Mouse (Mus musculus) MEL (cell line): ENCODE results near the gene Ramp3. TPM values are rescaled to one million over a fixed set of nuclear protein-coding genes. Genes with fewer than 3 reads are reported as not detected.

Experiments
- DNase-seq: peaks from one replicate; pipeline ENCODE4 v3.0.0; 2011; ENCODE audit warnings: low read depth, low spot score
- H3K27ac ChIP-seq: 2 replicates; pipeline ENCODE4 v1.5.1; 2012; ENCODE audit warnings: low read depth, mild to moderate bottlenecking, control low read depth, low read length, moderate library complexity; ENCODE audit not compliant: control insufficient read depth
- H3K27me3 ChIP-seq, 2 experiments: fragments of 150-350 bp in 1 of 2; sonication (generic) in 1 of 2; 2 replicates each; pipeline ENCODE4 v1.6.1; 2012; ENCODE audit warnings: low read length in 2 of 2, mild to moderate bottlenecking in 2 of 2, improper control_type of control experiment in 1 of 2, moderate library complexity in 1 of 2; ENCODE audit not compliant: insufficient read depth in 2 of 2, control insufficient read depth in 1 of 2
- H3K36me3 ChIP-seq, 2 experiments: 2 replicates each; pipeline ENCODE4 v1.6.1; 2012 to 2014; ENCODE audit warnings: low read length in 2 of 2, improper control_type of control experiment in 1 of 2, inconsistent platforms in 1 of 2, mild to moderate bottlenecking in 1 of 2; ENCODE audit not compliant: insufficient read depth in 2 of 2, control insufficient read depth in 1 of 2
- H3K4me1 ChIP-seq, 2 experiments: fragments of 150-350 bp in 1 of 2; sonication (generic) in 1 of 2; 2 replicates each; pipeline ENCODE4 v1.6.1; 2012; ENCODE audit warnings: low read length in 2 of 2, improper control_type of control experiment in 1 of 2, mild to moderate bottlenecking in 1 of 2; ENCODE audit not compliant: insufficient read depth in 2 of 2, control insufficient read depth in 1 of 2
- H3K4me3 ChIP-seq, 2 experiments: fragments of 150-350 bp in 1 of 2; sonication (generic) in 1 of 2; 2 replicates each; pipeline ENCODE4 v1.5.1; 2012; ENCODE audit warnings: low read depth in 2 of 2, low read length in 2 of 2, mild to moderate bottlenecking in 2 of 2, moderate library complexity in 2 of 2, control low read depth in 1 of 2, improper control_type of control experiment in 1 of 2; ENCODE audit not compliant: control insufficient read depth in 1 of 2, insufficient read depth in 1 of 2
- H3K79me2 ChIP-seq: 2 replicates; pipeline ENCODE4 v1.6.1; 2012; ENCODE audit warnings: mild to moderate bottlenecking, low read length, moderate library complexity; ENCODE audit not compliant: control insufficient read depth, poor library complexity, insufficient read depth
- H3K9ac ChIP-seq: 2 replicates; pipeline ENCODE4 v1.6.1; 2012; ENCODE audit warnings: low read depth, mild to moderate bottlenecking, control low read depth, low read length, moderate library complexity; ENCODE audit not compliant: control insufficient read depth, poor library complexity, severe bottlenecking
- H3K9me3 ChIP-seq: fragments of 150-350 bp; sonication (generic); replicated peaks from 2 replicates; pipeline ENCODE4 v1.6.1; 2012; ENCODE audit warnings: mild to moderate bottlenecking, low read length, improper control_type of control experiment, moderate library complexity; ENCODE audit not compliant: insufficient read depth
- CHD1 ChIP-seq: IDR thresholded peaks from 2 replicates; pipeline ENCODE4 v1.6.1; 2012; ENCODE audit warnings: low read depth, mild to moderate bottlenecking, inconsistent platforms, low read length, improper control_type of control experiment
- E2F4 ChIP-seq: IDR thresholded peaks from 2 replicates; pipeline ENCODE4 v1.6.1; 2011; ENCODE audit warnings: low read depth, low read length, improper control_type of control experiment, borderline replicate concordance
- JUND ChIP-seq: IDR thresholded peaks from 2 replicates; pipeline ENCODE4 v1.6.1; 2011; ENCODE audit warnings: low read depth, mild to moderate bottlenecking, improper control_type of control experiment, low read length
- KAT2A ChIP-seq: conservative IDR thresholded peaks from 2 replicates; pipeline ENCODE4 v1.6.1; 2012; ENCODE audit warnings: low read depth, low read length, improper control_type of control experiment, inconsistent platforms
- MAZ ChIP-seq: IDR thresholded peaks from 2 replicates; pipeline ENCODE4 v1.6.1; 2012; ENCODE audit warnings: low read depth, mild to moderate bottlenecking, inconsistent platforms, low read length, improper control_type of control experiment
- MXI1 ChIP-seq: IDR thresholded peaks from 2 replicates; pipeline ENCODE4 v1.6.1; 2011; ENCODE audit warnings: mild to moderate bottlenecking, low read depth, low read length, improper control_type of control experiment
- MYC ChIP-seq: IDR thresholded peaks from 2 replicates; pipeline ENCODE4 v1.6.1; 2011; ENCODE audit warnings: low read depth, mild to moderate bottlenecking, low read length, improper control_type of control experiment, moderate library complexity
- NELFE ChIP-seq: IDR thresholded peaks from 2 replicates; pipeline ENCODE4 v1.6.1; 2011; ENCODE audit warnings: low read depth, low read length, improper control_type of control experiment
- RAD21 ChIP-seq: IDR thresholded peaks from 2 replicates; pipeline ENCODE4 v1.6.1; 2011; ENCODE audit warnings: mild to moderate bottlenecking, low read depth, low read length, improper control_type of control experiment
- TBP ChIP-seq: IDR thresholded peaks from 2 replicates; pipeline ENCODE4 v1.8.0; 2011; ENCODE audit warnings: low read depth, low read length, improper control_type of control experiment
- USF1 ChIP-seq: IDR thresholded peaks from 2 replicates; pipeline ENCODE4 v1.6.1; 2014; ENCODE audit warnings: low read depth, mild to moderate bottlenecking, inconsistent platforms, low read length, improper control_type of control experiment, moderate library complexity
- USF2 ChIP-seq, 2 experiments: IDR thresholded peaks; 2 replicates each; pipeline ENCODE4 v1.6.1; 2011 to 2012; ENCODE audit warnings: improper control_type of control experiment in 2 of 2, low read length in 2 of 2, borderline replicate concordance in 1 of 2, inconsistent platforms in 1 of 2, low read depth in 1 of 2, mild to moderate bottlenecking in 1 of 2; ENCODE audit not compliant: insufficient read depth in 1 of 2
- ZKSCAN1 ChIP-seq: IDR thresholded peaks from 2 replicates; pipeline ENCODE4 v1.6.1; 2012; ENCODE audit warnings: low read depth, mild to moderate bottlenecking, inconsistent platforms, low read length, improper control_type of control experiment, moderate library complexity
- ZMIZ1 ChIP-seq: IDR thresholded peaks from 2 replicates; pipeline ENCODE4 v1.6.1; 2012; ENCODE audit warnings: low read depth, mild to moderate bottlenecking, inconsistent platforms, low read length, improper control_type of control experiment, moderate library complexity
- ZNF384 ChIP-seq: IDR thresholded peaks from 2 replicates; pipeline ENCODE4 v1.6.1; 2012; ENCODE audit warnings: low read depth, mild to moderate bottlenecking, inconsistent platforms, low read length, improper control_type of control experiment
- polyA plus RNA-seq, 2 experiments: library from polyadenylated mRNA; stranded (reverse) in 1 of 2; unstranded in 1 of 2; fragments of >175 nt in 1 of 2; fragments of >200 nt in 1 of 2; gene quantifications; 2 replicates each; pipeline versions ENCODE4 v1.2.1 to v1.2.4; 2012; ENCODE audit warnings: low replicate concordance in 2 of 2, low read depth in 1 of 2; ENCODE audit not compliant: insufficient read length in 2 of 2, insufficient read depth in 1 of 2, missing spikeins in 1 of 2
- total RNA-seq: library from RNA; depleted of rRNA; stranded (reverse); fragments of 300-350 nt; gene quantifications from 2 replicates; pipeline ENCODE4 v1.2.3, GENCODE M21; 2012

Gene Ramp3
- total and polyA plus RNA-seq, 3 experiments = not detected

DNA sequence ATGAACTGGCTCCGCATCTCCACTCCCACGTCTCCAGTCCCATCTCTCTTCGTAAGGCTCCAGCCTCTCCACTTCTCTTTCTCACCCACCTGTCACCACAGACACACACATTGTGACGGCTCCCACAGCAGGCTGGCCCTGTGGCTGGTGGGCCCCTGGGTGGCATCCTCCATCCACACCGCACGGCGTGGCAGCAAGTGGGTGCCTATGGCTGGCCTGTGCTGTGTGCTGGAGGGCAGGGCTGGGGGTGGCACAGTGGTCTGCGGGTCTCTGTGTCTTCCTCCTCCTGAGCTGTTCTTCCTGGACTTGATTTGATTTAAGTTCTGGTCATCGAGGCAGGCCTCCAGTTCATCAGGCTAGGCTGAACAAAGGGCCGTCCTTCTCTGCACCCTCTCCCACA lies 35.8 kb downstream of the Ramp3 start:
- H3K9ac ChIP-seq = no peak overlapping the region
- H3K27ac ChIP-seq = no peak overlapping the region
- no peaks in the 10 kb centered on the region for H3K9me3 ChIP-seq
- H3K4me3 ChIP-seq = no peak overlapping the region
- TF ChIP-seq NELFE (no peak), KAT2A (no peak), ZKSCAN1 (no peak), TBP (no peak), MXI1 (no peak), MYC (no peak), E2F4 (no peak), ZMIZ1 (no peak), MAZ (no peak), RAD21 (no peak), JUND (no peak), CHD1 (no peak), USF1 (no peak), ZNF384 (no peak), USF2 (IDR thresholded peaks at IDR 0.05; ENCODE audit: borderline replicate concordance in 1 of 2, insufficient read depth in 1 of 2, low read depth in 1 of 2, low read length in 2 of 2) (no peak)
- H3K36me3 ChIP-seq = no peaks in the 10 kb centered on the region
- H3K4me1 ChIP-seq = no peaks in the 10 kb centered on the region
- no peak for DNase-seq
- H3K79me2 ChIP-seq = no peaks in the 10 kb centered on the region
- H3K27me3 ChIP-seq = peaks cover 0 to 3% of the 10 kb centered on the region in 2 experiments; a peak in 1 of 4 replicates

DNA sequence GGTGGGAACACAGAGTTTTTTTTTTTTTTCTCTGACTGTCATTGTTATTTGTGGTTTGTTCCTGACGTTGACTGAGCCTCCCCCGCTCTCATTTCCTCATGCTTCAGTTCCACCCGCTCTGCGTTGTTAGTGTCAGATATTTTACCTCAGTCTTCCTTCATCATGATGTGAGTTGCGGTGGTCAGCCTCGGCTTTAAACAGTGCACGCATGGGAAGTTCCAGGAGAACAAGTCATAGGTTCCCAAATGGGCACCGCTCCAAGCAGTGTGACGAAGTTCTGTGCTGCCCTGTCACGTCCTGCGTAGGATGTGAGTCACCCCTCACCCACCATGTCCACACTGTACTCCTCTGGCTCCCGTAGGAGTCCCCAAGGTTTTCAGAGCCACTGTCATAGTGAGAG lies 36.9 kb downstream of the Ramp3 start:
- H3K4me3 ChIP-seq = peak overlapping the region; percentile 11 to 21; a peak in 2 of 4 replicates
- no peak for TF ChIP-seq RAD21
- TF ChIP-seq NELFE = no peak
- no peak for TF ChIP-seq CHD1
- peak; percentile 59; the same call in 1 of the 2 replicates for TF ChIP-seq ZNF384
- TF ChIP-seq, all 39 proteins: peak for 1

More for the DNA sequence above, 36.9 kb downstream of the Ramp3 start:
- H3K79me2 ChIP-seq = no peaks in the 10 kb centered on the region
- H3K27me3 ChIP-seq = no peaks in the 10 kb centered on the region; a peak in 1 of 4 replicates
- no peaks in the 10 kb centered on the region for H3K4me1 ChIP-seq
- DNase-seq = peak; percentile 45
- H3K9me3 ChIP-seq = no peaks in the 10 kb centered on the region
- H3K36me3 ChIP-seq = no peaks in the 10 kb centered on the region
- no peak overlapping the region for H3K9ac ChIP-seq
- no peak overlapping the region for H3K27ac ChIP-seq
